Comparison of ENCODE assay signal across 15 mouse cellular contexts in genomic region chr3:156028602-156029188, GRCm38 (mm10).
DNase-seq lines count a peak whose midpoint lies in the region; ATAC-seq and TF ChIP-seq lines count a peak whose summit lies in the region.
"Had no signal": no experiment of that assay in that cellular context is flagged by ENCODE, and none has a peak within 500 bp of the region (broad histone marks: within the 10 kb centered on the region; RNA-seq: fewer than 3 reads in every experiment).

No protein-coding gene starts in this region.

- no peak overlapping the region for H3K4me2 ChIP-seq in heart, embryonic 11.5 days
- H3K4me2 ChIP-seq: embryonic facial prominence, embryonic 15.5 days; limb, embryonic 12.5 days; neural tube, embryonic 13.5 days had no signal

- no peak overlapping the region for H3K27ac ChIP-seq in gastrocnemius, adult 2 months
- no peak overlapping the region for H3K27ac ChIP-seq in heart, embryonic 11.5 days (ENCODE audit: low read depth, low read length)
- H3K27ac ChIP-seq: embryonic facial prominence, embryonic 15.5 days; limb, embryonic 12.5 days; neural tube, embryonic 13.5 days; stomach, postnatal 0 days had no signal

- TF ChIP-seq CTCF in gastrocnemius, adult 2 months (IDR thresholded peaks at IDR 0.05), result no peak

- no peak overlapping the region for H3K4me3 ChIP-seq in gastrocnemius, adult 2 months
- no peak overlapping the region for H3K4me3 ChIP-seq in heart, embryonic 11.5 days (ENCODE audit: low read depth, low read length)
- H3K4me3 ChIP-seq: embryonic facial prominence, embryonic 15.5 days; limb, embryonic 12.5 days; neural tube, embryonic 13.5 days had no signal

- intact Hi-C loops in gastrocnemius, adult 2 months (cut with DNase I), result no loop called here

- H3K9ac ChIP-seq in heart, embryonic 11.5 days (ENCODE audit: low read depth, low read length), result no peak overlapping the region
- H3K9ac ChIP-seq: embryonic facial prominence, embryonic 15.5 days; limb, embryonic 12.5 days; neural tube, embryonic 13.5 days had no signal

- H3K27me3 ChIP-seq in heart, embryonic 11.5 days (ENCODE audit: control insufficient read depth, insufficient read depth, low read length), result no peaks in the 10 kb centered on the region
- H3K27me3 ChIP-seq: embryonic facial prominence, embryonic 15.5 days; limb, embryonic 12.5 days; neural tube, embryonic 13.5 days had no signal

- H3K4me1 ChIP-seq in heart, embryonic 11.5 days (ENCODE audit: control insufficient read depth, insufficient read depth, low read length), result no peaks in the 10 kb centered on the region
- H3K4me1 ChIP-seq: embryonic facial prominence, embryonic 15.5 days; limb, embryonic 12.5 days; neural tube, embryonic 13.5 days had no signal

- peak; percentile 78 for ATAC-seq in frontal cortex, adult (ENCODE audit: low TSS enrichment)
- no peak for ATAC-seq in heart, embryonic 11.5 days (replicated peaks; ENCODE audit: insufficient number of reproducible peaks, low FRiP score, low TSS enrichment)
- ATAC-seq: intestine, embryonic 16.5 days had no signal

- 72% methylated on average over 5 of the region's 5 CpGs for WGBS in heart, embryonic 11.5 days (ENCODE audit: insufficient replicate concordance)

- no peaks in the 10 kb centered on the region for H3K36me3 ChIP-seq in heart, embryonic 11.5 days (ENCODE audit: control insufficient read depth, insufficient read depth, low read length)
- H3K36me3 ChIP-seq: embryonic facial prominence, embryonic 15.5 days; limb, embryonic 12.5 days; neural tube, embryonic 13.5 days had no signal

- no peak for DNase-seq in frontal cortex, postnatal 14 days (ENCODE audit: low spot score in 2 of 2)
- DNase-seq in retina, postnatal 1 day, result peak; percentile 27
- no peak for DNase-seq in retina, embryonic 14.5 days (ENCODE audit: low spot score)
- peak; percentile 16 for DNase-seq in layer of hippocampus, adult 9-10 months (ENCODE audit: low spot score)
- DNase-seq in spleen, adult 12 weeks (ENCODE audit: low spot score), result no peak
- no peak for DNase-seq in gastrocnemius, adult 2 months
- DNase-seq: cerebellum, adult 9-10 months; heart, adult 18-20 months had no signal

- no peaks in the 10 kb centered on the region for H3K9me3 ChIP-seq in heart, embryonic 11.5 days (replicated peaks; ENCODE audit: control insufficient read depth, low read length)
- H3K9me3 ChIP-seq: embryonic facial prominence, embryonic 15.5 days; limb, embryonic 12.5 days; neural tube, embryonic 13.5 days had no signal

Comparison
In these comparisons a context has a peak if more than half of its experiments do, and no peak if none do; other contexts are left out.
1. DNase-seq: peak in retina, postnatal 1 day (single experiment) and layer of hippocampus, adult 9-10 months (single experiment); none in frontal cortex, postnatal 14 days (0 of 2), retina, embryonic 14.5 days (single experiment), spleen, adult 12 weeks (single experiment) and gastrocnemius, adult 2 months (single experiment).